Mouse (Mus musculus): ENCODE results near the gene Rpl23.

Rpl23 gene

DNA sequence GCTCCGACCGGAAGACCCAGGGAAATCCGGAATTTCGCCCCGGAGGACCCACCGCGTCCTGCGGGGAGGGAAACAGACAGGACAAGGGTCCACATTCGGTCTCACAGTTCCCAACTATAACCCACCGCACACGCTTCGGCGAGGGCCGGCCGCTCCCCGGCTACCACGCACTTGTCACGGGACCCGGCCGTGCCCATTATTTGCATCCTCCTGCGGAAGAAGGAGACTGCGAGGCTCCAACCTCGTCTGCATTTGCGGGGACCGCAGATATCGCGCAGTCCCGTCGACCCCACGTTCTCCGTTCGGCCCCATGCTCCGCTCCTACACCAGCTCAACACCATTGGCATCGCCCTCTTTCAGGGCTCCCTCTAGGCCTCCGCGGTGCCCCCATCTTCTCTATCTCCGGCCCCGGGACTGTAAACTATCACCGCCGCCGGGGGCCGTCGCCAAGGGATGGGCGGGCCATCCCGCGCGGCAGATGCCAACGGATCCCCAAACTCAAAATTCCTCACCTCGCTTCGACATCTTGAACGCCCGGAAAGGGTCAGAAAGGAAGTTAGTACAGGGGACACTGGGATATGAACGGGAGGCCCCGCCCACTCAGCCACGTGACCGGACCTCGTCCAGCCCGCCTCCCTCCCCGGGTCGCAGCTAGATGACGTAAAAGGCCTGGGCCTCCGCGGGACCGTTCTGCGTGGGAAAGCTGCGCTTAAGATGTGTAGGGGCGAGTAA lies at the start of gene Rpl23:
Gene Rpl23, minus strand, starts transcription at position 606 of the 732 bp plus-strand sequence.
- peak; percentile 99 for DNase-seq

DNA sequence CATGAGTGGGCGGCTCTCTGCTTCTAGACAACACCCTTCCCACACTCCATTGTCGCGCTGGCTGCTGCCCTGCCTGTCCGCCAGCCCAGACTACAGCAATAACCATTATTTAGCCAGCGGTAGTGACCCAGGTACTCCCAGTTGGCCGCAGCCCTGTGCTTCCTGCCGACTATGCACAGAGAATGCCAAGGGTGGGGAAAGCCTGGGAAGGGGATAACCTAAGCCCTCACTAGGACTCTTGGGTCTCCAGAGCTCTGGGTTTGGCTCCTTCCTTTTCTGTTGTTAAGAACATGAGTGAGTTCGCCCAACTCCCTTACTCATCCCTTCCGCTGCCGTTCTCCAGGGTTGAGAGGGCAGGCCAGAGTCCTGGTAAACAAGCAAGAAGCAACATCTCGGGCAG lies 49.8 kb upstream of the Rpl23 start:
- DNase-seq, result no peak

DNA sequence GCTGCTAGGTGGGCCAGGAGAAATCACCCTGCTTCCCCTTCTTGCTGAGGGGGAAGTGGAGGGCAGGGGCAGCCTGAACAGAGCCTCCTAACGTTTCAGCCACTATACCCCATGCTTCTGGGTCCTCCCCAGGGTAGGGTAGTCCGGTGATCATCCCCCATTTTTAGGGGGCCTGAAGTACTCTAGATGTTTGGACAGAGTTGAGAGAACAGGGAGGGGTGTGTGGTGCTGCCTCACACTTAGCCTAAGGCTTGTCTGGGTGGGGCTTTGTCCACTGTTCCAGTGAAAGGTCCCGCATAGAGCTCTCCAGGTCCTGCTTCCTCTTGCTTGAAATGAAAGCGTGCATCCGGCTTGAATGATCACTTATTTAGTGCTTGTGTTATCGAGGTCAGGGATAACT lies 48.3 kb upstream of the Rpl23 start:
- DNase-seq, result no peak

DNA sequence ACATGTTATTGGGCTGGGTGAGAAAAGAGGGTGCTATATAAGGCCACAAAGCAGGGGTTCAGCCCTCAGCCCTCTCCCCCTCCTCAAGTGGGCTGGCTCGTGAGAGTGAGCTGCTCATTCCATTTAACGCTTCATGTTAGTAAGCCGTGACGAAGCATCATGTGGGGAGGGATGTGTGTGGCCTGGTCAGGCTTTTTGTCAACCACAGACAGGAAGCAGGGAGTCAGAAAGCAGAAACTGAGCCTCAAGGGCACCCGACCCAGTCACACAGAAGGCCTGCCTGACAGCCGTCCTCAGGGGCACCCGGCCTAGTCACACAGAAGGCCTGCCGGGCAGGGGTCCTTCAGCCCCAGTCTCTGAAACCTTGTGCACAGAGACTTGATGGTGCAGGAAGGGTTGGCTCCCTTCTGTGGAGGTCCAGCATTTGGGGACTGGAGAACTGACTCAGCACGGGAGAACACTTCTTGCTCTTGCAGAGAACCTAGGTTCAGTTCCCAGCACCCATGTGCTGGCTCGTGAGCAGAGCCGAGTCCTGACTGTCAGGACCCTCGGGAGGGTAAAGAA lies 47.8 kb upstream of the Rpl23 start:
- peak; percentile 71 for DNase-seq

DNA sequence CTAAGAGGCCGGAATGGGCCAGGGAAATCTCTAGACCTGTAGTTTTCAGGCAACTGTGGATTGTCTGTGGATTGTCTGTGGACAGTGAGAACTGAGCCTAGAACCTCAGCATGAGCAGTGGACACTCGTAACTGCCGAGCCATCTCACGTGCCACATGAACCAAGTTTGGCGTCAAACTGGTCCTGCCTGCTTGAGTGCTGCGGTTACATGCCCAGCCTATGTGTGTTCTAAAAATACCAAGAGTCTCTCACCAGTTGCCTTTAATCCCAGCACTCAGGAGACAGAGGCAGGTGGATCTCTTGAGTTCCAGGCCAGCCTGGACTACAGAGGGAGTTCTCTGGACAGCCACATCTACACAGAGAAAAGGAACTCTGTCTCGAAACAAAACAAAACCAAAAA lies 47.1 kb upstream of the Rpl23 start:
- DNase-seq, result no peak

DNA sequence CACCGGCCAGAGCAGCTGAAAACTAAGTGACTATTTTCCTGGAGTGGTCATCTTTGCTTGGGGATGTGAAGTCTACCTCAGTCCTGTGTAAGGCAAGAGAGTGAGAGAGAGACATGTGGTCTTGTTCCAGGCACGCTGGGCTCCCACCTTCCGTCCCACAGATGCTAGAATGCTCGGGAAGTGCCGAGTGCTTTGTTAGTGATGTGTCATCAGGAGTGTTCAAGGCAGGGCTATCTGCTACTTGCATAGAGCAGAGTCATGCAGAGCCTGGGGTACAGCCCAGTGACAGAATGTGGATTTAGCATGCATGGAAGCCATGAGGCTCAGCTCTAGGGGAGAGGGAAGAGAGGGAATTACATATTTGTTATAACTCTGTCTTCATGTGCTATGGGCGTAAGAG lies 45.4 kb upstream of the Rpl23 start:
- no peak for DNase-seq

DNA sequence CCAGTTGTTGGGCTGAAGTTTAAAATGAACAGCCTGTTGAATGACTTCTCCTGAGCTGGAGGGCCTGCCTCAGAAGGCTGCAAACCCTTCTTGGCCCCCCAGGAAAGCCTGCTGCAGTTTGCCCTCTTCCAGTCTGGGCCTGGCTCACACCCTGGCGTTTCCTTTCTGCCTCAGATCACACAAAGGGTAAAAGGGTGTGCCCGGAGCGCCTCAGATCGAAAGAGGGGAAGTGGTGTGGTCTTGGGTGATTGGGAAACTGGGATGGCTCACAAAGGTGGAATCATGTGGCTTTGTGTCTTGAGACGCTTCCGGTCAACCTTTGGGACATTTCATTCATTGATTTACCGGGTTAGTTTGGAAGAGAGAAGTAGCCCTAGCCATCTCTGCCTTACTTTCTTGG lies 44.2 kb upstream of the Rpl23 start:
- DNase-seq, result no peak

DNA sequence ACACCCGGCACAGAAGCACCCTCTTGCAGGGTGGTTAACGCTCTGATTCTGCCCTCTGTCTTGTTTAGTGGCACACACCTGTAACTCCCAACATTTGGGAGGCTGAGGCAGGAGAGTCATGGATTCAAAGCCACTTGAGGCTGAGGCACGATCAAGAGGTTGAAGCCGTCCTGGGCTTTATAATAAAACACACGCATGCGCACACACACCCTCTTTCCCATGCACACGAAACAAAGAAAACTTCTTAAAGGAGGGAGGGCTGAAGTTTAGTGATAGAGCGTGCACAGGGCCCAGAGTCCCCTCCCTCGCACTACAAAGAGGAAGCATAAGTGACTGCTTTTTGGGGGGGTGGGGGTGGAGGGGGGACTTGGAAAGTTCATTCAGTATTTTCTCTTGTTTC lies 43.7 kb upstream of the Rpl23 start:
- no peak for DNase-seq

DNA sequence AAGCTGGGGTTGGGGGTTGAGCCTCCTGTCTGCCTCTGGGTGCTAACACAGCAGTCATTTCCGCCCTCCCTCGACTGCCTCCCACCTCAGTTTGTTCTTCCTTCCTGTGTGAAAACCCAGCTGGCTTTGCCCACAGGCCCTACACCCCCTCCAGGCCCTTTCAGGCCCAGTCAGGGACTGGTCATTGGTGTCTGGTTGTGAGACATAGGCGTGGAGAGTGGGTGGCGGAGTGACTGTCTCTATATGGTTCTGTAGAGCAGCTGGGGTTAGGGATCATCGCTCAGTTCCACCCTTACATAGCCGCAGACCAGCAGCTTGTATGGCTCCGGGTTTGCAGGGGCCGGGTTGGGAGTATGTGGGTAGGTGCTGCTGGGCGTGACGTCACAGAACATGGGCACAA lies 43.1 kb upstream of the Rpl23 start:
- peak; percentile 56 for DNase-seq

DNA sequence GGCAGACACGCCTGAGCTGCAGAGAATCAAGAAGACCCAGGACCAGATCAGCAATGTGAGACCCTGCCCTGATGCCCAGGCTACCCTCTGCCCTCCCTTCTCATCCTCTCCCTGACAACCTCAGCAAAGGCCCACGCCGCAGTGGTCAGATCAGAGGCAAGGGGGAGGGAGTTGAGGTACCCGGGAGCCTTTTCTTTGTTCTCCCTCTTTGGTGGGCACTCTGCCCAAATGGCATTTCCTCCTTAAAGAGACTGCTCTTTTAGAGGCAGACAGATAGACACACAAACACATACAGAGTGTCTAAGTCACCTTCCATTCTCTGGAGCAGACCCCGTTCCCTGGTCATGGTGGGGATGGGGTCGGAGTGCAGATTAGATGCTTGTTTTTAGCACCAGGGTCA lies 42.7 kb upstream of the Rpl23 start:
- DNase-seq, result peak; percentile 59

DNA sequence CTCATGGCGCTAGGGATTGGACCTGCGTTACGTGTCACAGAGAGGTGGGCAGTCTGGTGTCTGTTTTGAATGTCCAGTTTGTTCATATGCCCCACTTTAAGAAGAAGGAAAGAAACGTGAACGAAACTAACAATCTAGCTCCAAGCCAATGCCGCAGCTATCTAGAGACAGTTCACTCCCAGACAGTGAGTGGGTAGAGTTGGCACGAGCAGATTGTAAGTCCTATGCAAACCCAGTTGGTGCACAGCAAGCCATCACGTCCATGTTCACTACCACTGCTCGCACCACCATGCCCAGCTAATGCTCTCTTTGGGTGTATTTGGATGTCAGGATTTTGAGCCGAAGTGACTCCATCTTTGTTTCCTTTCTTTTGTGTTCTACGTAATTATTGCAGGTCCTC lies 41.9 kb upstream of the Rpl23 start:
- no peak for DNase-seq

DNA sequence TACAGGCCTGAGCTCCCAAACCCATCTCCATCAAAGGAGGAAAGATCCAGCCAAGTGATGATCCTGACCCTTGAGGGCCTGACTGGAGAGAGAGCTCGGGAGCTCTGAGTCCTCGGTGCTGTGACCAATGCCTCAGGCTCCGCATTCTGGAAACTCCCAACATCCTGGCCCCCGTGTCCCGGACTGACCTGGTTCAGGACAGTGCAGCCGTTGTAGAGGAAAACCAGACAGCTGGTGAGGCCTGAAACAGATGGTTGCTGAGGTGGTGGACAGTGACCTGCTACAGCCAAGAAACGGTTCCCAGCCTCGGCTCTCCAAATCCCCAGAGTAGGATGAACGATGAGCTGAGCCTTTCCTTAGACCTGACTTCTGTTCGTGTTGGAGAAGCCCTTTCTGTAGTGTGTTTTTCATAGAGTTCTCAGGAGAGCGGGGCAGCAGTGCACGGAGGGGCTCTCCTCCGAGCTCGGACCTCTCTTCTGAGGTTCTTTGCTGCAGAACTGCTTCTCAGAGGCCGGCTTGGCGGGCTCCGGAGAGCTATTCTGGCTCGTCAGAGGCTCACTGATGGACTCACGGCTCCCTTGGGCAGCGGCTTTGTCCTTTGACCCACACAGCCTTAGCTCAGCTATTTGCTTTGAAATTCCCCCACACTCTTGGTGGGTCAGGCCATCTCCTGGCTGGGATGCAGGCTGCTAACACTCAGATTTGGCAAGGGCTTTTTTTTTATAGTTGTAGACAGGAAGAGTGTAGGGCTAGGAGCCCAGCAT lies 40.8 kb upstream of the Rpl23 start:
- no peak for DNase-seq

DNA sequence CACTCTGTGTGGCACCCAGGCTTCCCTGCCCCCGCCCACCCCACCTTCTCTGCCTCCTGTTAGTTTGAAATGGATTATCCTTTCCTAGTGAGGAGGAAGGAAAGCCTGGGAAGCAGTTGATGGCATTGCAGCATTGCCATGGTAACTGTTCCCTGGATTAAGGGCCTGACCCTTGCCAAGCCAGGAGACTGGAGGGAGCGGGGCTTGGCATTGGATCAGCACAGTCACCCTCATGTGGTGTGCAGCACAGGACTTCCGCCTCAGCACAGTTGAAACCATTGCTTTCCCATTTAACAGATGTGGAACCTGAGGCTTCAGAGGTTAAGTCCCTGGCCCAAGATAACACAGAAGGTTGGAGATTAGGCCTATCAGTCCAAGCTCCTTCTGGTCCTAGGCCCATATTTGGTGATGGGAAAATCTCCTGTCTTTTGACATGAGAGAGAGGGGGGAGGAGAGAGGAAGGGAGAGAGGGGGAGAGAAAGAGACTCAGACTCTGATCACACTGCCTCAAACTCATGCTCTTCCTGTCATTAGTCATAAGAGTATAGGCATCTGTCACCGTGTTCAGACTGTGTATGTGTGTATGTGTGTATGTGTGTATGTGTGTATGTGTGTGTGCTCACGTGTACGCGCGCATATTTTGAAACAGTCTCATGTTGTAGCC lies 39.3 kb upstream of the Rpl23 start:
- no peak for DNase-seq

DNA sequence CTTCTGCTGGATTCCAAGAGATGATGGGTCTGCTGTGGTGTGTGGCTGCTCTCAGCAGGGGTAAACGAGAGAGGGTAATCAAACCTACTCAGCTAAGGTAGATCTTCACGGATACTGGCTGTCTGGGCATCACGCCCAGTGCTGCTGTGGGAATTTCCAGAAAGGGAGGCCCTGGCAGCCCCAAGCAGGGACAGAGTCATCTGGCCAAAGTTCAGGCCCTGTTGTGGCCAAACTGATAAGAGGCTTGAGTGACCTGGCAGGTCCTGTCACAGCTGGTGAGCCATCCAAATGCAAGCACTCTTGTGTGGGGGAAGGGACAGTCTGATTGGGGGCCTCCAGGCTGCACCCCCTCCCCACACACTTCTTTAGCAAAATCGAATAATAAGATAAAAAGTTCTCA lies 38.6 kb upstream of the Rpl23 start:
- no peak for DNase-seq

DNA sequence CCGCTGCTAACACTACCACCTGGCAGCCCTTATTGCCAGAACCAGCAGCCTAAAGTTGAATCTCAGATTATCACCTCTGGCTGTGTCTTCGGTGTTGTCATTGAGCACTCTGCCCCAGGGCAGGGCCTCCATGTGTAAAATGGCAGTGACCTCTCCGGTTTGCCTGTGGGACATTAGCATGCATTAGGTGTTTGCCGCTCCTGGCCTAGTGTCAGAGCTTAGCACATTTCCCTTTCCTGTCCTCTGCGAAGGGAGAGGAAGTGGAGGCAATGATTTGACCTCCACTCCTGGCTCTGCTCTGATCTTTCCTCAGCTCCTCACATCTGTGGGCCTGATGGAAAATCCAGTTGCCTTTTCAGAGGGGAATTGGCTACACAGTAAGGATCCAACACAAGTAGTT lies 37.7 kb upstream of the Rpl23 start:
- DNase-seq, result no peak

DNA sequence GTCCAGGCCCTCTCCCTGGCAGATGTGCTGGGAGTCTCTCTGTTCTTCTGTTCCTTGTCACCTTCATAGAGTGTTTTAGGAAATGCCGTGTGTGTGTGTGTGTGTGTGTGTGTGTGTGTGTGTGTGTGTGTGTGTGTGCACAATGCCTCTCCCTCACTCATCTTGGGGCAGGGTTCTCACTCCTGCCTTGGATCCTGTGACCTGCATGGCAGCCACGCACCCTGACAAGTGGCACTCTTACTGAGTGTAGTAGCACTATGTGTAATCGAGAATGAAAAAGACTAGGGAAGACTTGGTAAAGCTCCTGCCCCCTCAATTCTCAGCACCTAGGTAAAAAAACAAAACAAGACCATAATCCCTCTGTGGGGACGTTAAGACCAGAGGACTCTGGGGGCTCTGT lies 36.9 kb upstream of the Rpl23 start:
- no peak for DNase-seq

DNA sequence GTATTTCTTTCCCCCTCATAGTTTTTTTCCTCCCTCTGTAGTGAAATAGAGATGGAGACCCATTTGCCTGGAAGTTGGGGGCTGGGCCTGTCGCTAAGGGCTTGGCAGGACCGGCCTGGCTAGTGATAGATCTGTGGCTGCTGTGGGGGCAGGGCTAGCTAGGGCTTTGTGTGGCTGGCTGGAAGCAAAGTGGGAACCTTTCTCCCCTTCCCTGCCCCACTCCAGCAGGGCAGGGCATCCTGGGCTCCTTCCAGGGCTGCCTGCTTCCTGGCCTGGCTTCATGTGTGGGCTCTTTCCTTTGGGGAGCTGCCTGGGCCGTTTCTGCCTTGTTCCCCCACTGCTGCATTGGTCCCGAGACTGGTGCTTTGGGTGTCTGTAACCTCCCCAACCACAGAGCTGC lies 36.3 kb upstream of the Rpl23 start:
- peak; percentile 68 for DNase-seq

DNA sequence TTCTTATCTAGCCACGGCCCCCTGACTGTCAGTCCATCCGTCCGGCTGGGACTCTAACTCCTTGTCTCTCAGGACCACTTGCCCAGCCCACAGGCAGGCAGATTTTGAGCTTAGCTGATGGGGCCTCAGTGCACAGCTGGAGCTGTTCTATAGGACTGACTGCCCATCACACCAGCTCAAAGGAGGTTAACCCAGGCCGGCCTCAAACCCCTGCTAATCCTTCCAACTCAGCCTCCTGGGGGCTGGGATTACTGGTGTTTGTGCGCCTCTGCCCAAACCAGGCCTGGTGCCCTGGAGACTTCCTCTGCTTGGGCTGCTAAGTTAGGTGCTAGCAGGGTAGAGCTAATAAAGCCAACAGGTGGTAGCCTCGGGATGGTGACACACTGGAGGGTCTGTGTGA lies 35.8 kb upstream of the Rpl23 start:
- DNase-seq, result no peak

DNA sequence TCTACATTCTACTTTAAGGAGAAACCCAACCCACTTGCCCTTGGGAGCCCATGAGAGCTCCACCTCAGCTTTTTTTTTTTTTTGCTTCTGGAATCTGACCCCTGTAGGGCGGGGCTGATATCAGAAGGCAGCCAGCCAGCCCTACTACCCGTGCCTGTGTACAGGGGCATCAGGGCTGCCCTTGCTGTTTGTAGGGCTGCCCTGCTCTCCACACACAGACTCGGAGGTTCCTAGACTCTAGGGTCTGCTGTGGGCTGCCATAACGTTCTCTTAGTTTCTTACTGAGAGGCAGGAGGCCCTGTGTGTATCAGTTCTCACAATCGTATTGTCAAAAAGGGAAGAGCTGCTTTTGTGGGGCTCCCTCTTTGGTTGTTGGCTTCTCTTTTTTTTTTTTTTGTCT lies 35.1 kb upstream of the Rpl23 start:
- no peak for DNase-seq

DNA sequence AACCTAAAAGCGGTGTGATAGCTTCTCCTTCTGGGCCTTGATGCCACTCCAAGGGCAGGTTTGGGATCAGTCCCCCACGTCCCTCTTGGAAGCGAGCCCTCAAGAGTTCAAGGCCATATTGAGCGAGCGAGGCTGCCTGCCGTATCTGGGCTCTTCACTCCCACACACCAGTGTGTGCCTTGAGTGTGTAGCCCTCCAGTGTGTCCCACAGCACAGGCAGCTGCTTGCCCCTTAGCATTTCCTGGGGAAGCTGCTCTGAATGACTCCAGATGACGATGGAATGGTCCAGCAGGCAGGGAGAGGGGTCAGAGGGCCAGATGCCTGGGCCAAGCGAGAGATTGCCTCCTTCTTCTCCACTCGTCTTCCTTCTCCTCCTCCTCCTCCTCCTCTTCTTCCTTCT lies 34.7 kb upstream of the Rpl23 start:
- no peak for DNase-seq

DNA sequence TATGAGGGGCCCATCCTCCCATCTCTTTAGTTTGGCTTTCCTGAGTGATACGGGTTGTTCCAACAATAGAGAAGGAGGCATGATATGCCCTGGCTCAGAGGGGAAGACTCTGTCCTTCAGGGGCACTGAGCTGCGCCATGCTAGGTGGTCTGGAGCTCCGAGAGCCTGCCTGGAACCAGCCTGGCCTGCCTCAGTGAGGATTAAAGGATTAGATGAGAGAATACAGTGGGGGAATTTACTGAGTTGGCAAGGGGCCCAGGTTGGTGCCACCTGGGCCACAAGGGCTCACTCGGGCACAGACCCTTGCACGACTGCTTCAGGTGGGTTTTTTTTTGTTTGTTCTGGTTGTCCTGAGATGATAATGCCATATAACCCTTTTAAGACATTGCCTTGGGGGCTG lies 33.9 kb upstream of the Rpl23 start:
- DNase-seq, result no peak

DNA sequence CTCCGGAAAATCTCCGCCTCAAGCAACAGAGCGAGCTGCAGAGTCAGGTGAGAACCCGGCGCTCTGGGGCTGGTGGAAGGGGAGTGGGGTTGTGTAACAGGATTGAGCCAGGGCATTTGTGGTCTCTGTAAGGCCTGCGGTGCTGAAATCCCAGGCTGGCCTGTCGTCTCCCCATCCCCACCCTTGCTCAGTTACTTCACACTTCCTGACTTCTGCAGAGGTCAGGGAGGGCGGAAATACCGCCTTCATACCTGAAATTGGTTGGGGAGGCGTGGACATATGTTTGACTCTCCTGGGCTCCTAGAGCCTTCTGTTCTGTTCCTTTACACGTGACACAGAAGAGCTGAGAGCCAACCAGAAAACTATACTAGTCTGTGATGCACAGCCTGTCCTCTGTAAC lies 33.5 kb upstream of the Rpl23 start:
- no peak for DNase-seq

DNA sequence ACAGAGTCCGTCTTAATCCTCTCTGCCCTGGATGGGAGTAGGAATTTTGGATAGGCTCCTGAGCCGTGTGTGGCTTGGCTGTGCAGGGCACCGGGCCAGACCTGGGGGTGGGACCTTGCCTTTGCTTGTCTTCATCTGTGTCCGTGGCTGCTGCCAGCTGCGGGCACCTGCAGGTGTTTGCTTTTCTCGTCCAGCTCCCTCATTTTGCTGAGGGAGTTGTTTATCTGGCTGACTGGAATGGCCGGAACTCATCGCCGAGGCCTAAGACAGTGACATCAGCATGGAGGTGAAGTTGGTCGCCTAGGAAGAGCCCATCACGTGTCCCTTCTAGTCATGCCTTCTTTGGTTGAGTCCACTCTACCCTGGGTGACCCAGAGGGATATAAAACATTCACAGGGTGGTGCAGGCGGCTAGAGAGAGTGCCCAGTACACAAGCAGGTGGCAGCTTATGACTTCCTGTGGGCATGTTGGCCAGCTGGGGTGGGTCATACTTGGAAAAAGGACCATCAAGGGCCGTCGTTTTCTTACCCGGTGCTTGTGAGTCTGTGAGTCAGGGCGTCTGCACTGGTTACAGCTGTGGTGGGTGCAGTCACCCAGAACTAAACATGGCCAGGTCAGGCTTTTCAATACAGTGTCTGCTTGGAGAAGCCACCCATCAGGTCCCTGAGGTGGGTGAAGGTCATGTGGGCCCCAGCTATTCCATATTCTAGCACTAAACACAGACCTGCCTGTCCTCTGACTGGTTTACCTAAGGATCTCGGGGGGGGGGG lies 31.7 kb upstream of the Rpl23 start:
- DNase-seq, result no peak

Data from layer of hippocampus, adult 9-11 months (tissue).